Mouse (Mus musculus): ENCODE measurements at regions not wholly inside any gene's neighbourhood (a gene's known extent, or its start where the extent isn't known, plus 50 kb on each side); places are given as distances from the start of the nearest gene placed in this dataset.

- Histone ChIP-seq H3K27me3 (ENCODE audit: control insufficient read depth, insufficient read depth, low read length) (no peaks in the 10 kb centered on the region), H3K4me2 (ENCODE audit: low read depth) (peak overlapping the region; percentile 54), H3K9me3 (ENCODE audit: control insufficient read depth, low read length) (no peaks in the 10 kb centered on the region), H3K36me3 (replicated peaks; ENCODE audit: control insufficient read depth, insufficient read depth, low read depth) (no peaks in the 10 kb centered on the region), H3K4me1 (replicated peaks; ENCODE audit: control insufficient read depth in 2 of 2, insufficient read depth in 2 of 2, low read length in 1 of 2) (peaks cover 0 to 20% of the 10 kb centered on the region in 2 experiments; a peak in 2 of 4 replicates), H3K4me3 (ENCODE audit: insufficient read depth in 1 of 2, low read depth in 2 of 2, low read length in 2 of 2) (no peak overlapping the region), H3K27ac (no peak overlapping the region), H3K9ac (replicated peaks) (no peak overlapping the region)
- ATAC-seq (ENCODE audit: insufficient read depth): 0 out of 2 replicates have a peak, but pooled peaks have one; percentile 28
- DNase-seq (ENCODE audit: low read depth in 3 of 3, low spot score in 3 of 3): no peak
- WGBS (ENCODE audit: insufficient replicate concordance): 9% methylated on average over 16 of the region's 16 CpGs
- TF ChIP-seq EP300 (IDR thresholded peaks at IDR 0.05; ENCODE audit: low read depth) (no peak), CTCF (IDR thresholded peaks at IDR 0.05; ENCODE audit: low read depth) (no peak)
Observed at GRCm38 (mm10) chr10:120697275-120697856, 201.5 kb downstream of the Msrb3 start.

DNA sequence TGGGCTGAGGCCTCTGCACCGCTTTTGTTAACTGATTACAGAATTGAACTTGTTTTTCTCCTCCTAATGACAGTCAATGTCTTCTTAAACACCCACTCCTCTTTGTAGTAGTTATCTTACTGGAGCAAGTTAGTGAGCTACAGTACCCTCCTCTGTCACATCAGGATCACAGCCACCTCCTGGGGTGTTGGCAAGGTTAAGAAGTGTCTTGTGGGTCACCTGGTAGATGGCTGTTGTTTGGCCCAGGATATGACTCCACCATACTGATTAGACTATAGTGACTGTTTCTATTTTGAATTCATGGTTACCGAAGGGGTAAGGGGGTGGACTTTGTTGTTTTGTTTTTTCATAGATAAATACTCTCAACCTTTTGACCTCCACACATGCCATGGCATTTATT is 202.4 kb downstream of the Msrb3 start:
- no peak overlapping the region for H3K4me3 ChIP-seq (ENCODE audit: insufficient read depth in 1 of 2, low read depth in 2 of 2, low read length in 2 of 2)
- no peak overlapping the region for H3K9ac ChIP-seq (replicated peaks)
- ATAC-seq (ENCODE audit: insufficient read depth) (no peak), DNase-seq (ENCODE audit: low read depth in 3 of 3, low spot score in 3 of 3) (no peak)
- H3K36me3 ChIP-seq (replicated peaks; ENCODE audit: control insufficient read depth, insufficient read depth, low read depth): no peaks in the 10 kb centered on the region
- TF ChIP-seq EP300 (IDR thresholded peaks at IDR 0.05; ENCODE audit: low read depth) (no peak), CTCF (IDR thresholded peaks at IDR 0.05; ENCODE audit: low read depth) (no peak)
- peaks cover 0 to 18% of the 10 kb centered on the region in 2 experiments; a peak in 2 of 4 replicates for H3K4me1 ChIP-seq (replicated peaks; ENCODE audit: control insufficient read depth in 2 of 2, insufficient read depth in 2 of 2, low read length in 1 of 2)
- no peaks in the 10 kb centered on the region for H3K27me3 ChIP-seq (ENCODE audit: control insufficient read depth, insufficient read depth, low read length)
- no peak overlapping the region for H3K27ac ChIP-seq
- 25% methylated on average over 2 of the region's 2 CpGs for WGBS (ENCODE audit: insufficient replicate concordance)
- H3K4me2 ChIP-seq (ENCODE audit: low read depth): no peak overlapping the region; the same call in 1 of the 2 replicates
- H3K9me3 ChIP-seq (ENCODE audit: control insufficient read depth, low read length): no peaks in the 10 kb centered on the region

GRCm38 (mm10) chr10:120694472-120694871 is 204.4 kb downstream of the Msrb3 start:
- Histone ChIP-seq H3K4me2 (ENCODE audit: low read depth) (peak overlapping the region; percentile 45), H3K4me1 (replicated peaks; ENCODE audit: control insufficient read depth in 2 of 2, insufficient read depth in 2 of 2, low read length in 1 of 2) (peaks cover 0 to 18% of the 10 kb centered on the region in 2 experiments; a peak in 2 of 4 replicates), H3K36me3 (replicated peaks; ENCODE audit: control insufficient read depth, insufficient read depth, low read depth) (no peaks in the 10 kb centered on the region), H3K9ac (replicated peaks) (no peak overlapping the region), H3K27me3 (ENCODE audit: control insufficient read depth, insufficient read depth, low read length) (no peaks in the 10 kb centered on the region), H3K27ac (no peak overlapping the region), H3K4me3 (ENCODE audit: insufficient read depth in 1 of 2, low read depth in 2 of 2, low read length in 2 of 2) (no peak overlapping the region), H3K9me3 (ENCODE audit: control insufficient read depth, low read length) (no peaks in the 10 kb centered on the region)
- WGBS (ENCODE audit: insufficient replicate concordance): 7% methylated on average over 18 of the region's 18 CpGs
- TF ChIP-seq CTCF (IDR thresholded peaks at IDR 0.05; ENCODE audit: low read depth): no peak
- no peak for TF ChIP-seq EP300 (IDR thresholded peaks at IDR 0.05; ENCODE audit: low read depth)
- no peak for ATAC-seq (ENCODE audit: insufficient read depth)
- no peak for DNase-seq (ENCODE audit: low read depth in 3 of 3, low spot score in 3 of 3)

GRCm38 (mm10) chr10:120691451-120691850 is 207.4 kb downstream of the Msrb3 start:
- Histone ChIP-seq H3K9me3 (ENCODE audit: control insufficient read depth, low read length) (no peaks in the 10 kb centered on the region), H3K4me3 (ENCODE audit: insufficient read depth in 1 of 2, low read depth in 2 of 2, low read length in 2 of 2) (no peak overlapping the region), H3K27ac (no peak overlapping the region), H3K36me3 (replicated peaks; ENCODE audit: control insufficient read depth, insufficient read depth, low read depth) (no peaks in the 10 kb centered on the region), H3K27me3 (ENCODE audit: control insufficient read depth, insufficient read depth, low read length) (no peaks in the 10 kb centered on the region), H3K4me2 (ENCODE audit: low read depth) (no peak overlapping the region), H3K9ac (replicated peaks) (no peak overlapping the region), H3K4me1 (replicated peaks; ENCODE audit: control insufficient read depth in 2 of 2, insufficient read depth in 2 of 2, low read length in 1 of 2) (peaks cover 0 to 14% of the 10 kb centered on the region in 2 experiments; a peak in 2 of 4 replicates)
- DNase-seq (ENCODE audit: low read depth in 3 of 3, low spot score in 3 of 3) (no peak), ATAC-seq (ENCODE audit: insufficient read depth) (no peak)
- TF ChIP-seq CTCF (IDR thresholded peaks at IDR 0.05; ENCODE audit: low read depth) (no peak), EP300 (IDR thresholded peaks at IDR 0.05; ENCODE audit: low read depth) (no peak)
- whole genome bisulfite sequencing (ENCODE audit: insufficient replicate concordance): 59% methylated on average over 3 of the region's 3 CpGs

DNA sequence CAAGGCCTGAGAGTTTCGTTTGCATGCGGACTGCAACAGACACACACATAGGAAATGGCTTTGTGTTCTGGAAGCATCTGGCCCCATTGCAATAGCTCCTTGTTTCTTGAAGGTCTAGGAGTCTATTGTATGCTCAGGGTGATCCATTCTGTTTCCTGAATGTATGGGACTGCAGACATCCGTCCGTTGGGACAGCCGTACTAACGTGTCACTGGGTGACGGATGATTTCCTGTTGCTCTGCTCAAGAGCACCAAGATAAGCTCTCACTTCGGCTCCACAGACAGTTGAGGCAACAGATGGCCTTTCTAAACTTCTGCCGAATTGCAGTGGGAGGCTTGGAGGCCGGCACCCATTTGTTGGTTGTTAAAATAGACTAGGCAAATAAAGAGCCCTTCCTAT is 209.9 kb upstream of the Hmga2 start:
- peak; percentile 74 for ATAC-seq (ENCODE audit: insufficient read depth)

More for the DNA sequence above, 209.9 kb upstream of the Hmga2 start:
- Histone ChIP-seq H3K9me3 (ENCODE audit: control insufficient read depth, low read length) (no peaks in the 10 kb centered on the region), H3K4me3 (ENCODE audit: insufficient read depth in 1 of 2, low read depth in 2 of 2, low read length in 2 of 2) (no peak overlapping the region), H3K36me3 (replicated peaks; ENCODE audit: control insufficient read depth, insufficient read depth, low read depth) (no peaks in the 10 kb centered on the region), H3K4me2 (ENCODE audit: low read depth) (no peak overlapping the region), H3K4me1 (replicated peaks; ENCODE audit: control insufficient read depth in 2 of 2, insufficient read depth in 2 of 2, low read length in 1 of 2) (peaks cover 0 to 10% of the 10 kb centered on the region in 2 experiments; a peak in 2 of 4 replicates), H3K9ac (replicated peaks) (no peak overlapping the region), H3K27ac (no peak overlapping the region), H3K27me3 (ENCODE audit: control insufficient read depth, insufficient read depth, low read length) (no peaks in the 10 kb centered on the region)
- TF ChIP-seq CTCF (IDR thresholded peaks at IDR 0.05; ENCODE audit: low read depth) (no peak), EP300 (IDR thresholded peaks at IDR 0.05; ENCODE audit: low read depth) (peak; percentile 61)
- peak; percentile 17 to 27 (median 22) for DNase-seq (ENCODE audit: low read depth in 3 of 3, low spot score in 3 of 3)
- 8% methylated on average over 10 of the region's 10 CpGs for WGBS (ENCODE audit: insufficient replicate concordance)

Data from liver, embryonic 14.5 days (tissue).